Mouse (Mus musculus) C2C12 (cell line): ENCODE data around the gene Sprn.

Experiments used
- CEBPB ChIP-seq: IDR thresholded peaks from one replicate; pipeline ENCODE4 v1.6.1; 2011; ENCODE audit warnings: low read depth, mild to moderate bottlenecking, control low read depth, moderate library complexity
- CTCF ChIP-seq: IDR thresholded peaks from one replicate; pipeline ENCODE4 v1.5.1; 2011; ENCODE audit not compliant: control insufficient read depth, insufficient read depth, insufficient read length
- FOSL1 ChIP-seq: IDR thresholded peaks from one replicate; pipeline ENCODE4 v1.8.0; 2011; ENCODE audit warnings: mild to moderate bottlenecking, low read length; ENCODE audit not compliant: poor library complexity, insufficient read depth, severe bottlenecking
- MAX ChIP-seq: IDR thresholded peaks from one replicate; pipeline ENCODE4 v1.6.1; 2011; ENCODE audit warnings: mild to moderate bottlenecking, control low read depth
- MYOD1 ChIP-seq: IDR thresholded peaks from one replicate; pipeline ENCODE4 v1.6.1; 2011; ENCODE audit warnings: low read depth; ENCODE audit not compliant: control insufficient read depth, insufficient read length
- MYOG ChIP-seq: IDR thresholded peaks from one replicate; pipeline ENCODE4 v1.6.1; 2011; ENCODE audit not compliant: control insufficient read depth, insufficient read length; ENCODE audit errors: extremely low read depth
- USF1 ChIP-seq: IDR thresholded peaks from one replicate; pipeline ENCODE4 v1.6.1; 2011; ENCODE audit warnings: low read depth, mild to moderate bottlenecking, control low read depth, moderate library complexity

DNA sequence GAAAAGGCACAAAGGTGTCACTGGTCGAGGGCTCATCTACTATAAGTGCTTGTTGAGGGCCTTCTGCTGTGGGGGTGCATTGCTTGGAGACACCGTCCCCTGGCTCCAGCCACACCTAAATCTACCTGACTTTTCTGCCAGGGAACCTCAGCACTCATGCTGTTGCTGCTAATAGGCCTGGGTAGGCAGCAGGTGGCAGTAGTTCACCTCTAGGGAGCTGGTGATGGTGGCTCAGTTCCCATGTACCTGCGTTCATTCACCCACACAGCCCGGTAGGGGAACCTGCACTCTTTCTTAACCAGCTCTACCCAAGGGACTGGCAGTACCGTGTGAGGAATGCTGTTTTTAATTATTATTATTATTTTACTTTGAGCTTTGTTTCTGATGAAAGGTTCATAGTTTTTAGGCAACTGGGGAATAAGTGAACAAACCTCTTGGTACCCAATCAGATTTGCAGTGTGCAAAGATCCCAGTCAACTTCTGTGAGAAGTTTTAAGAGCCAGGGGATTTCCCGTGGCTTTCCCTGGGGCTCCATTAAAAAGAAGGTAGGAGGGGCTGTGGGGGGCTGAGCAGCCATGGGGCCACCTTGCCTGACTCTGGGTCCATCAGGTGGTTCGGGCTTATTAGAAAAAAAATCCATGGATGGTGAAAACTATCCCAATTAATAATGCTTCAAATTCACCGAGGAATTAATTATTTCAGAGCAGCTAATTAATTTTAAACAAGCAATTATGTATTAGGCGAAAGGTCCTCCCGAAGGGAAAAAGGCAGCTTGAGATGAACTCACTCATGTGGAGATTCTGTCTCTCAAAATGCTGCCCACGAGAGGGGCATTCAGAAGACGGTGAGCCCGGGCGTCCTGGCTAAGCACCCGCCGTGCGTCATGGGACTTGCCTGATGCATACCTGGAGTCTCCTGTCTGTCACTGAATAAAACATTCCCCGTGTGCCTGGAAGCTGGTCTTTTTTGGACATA, 32.3 kb upstream of the Sprn start:
- peak; percentile 44 for TF ChIP-seq CTCF
- no peak for TF ChIP-seq USF1
- TF ChIP-seq FOSL1: no peak
- TF ChIP-seq MAX: no peak
- TF ChIP-seq CEBPB: no peak
- no peak for TF ChIP-seq MYOG
- no peak for TF ChIP-seq MYOD1
